Mouse (Mus musculus) testis, adult 2 months (tissue): ENCODE results near the gene Ptges3. TPM values are rescaled to one million over a fixed set of nuclear protein-coding genes. Genes with fewer than 3 reads are reported as not detected.
"Not testable (repeated sequence)": the region's sequence is repeated elsewhere in the genome, so short reads cannot be mapped to it uniquely, and the experiment has no call there.

Experiments used
- H3K27ac ChIP-seq: fragments of 200-500 bp; 2 replicates; pipeline ENCODE4 v1.5.1; 2012; ENCODE audit warnings: low read depth, low read length; ENCODE audit not compliant: control insufficient read depth, insufficient read depth
- H3K27me3 ChIP-seq: fragments of 200-500 bp; 2 replicates; pipeline ENCODE4 v1.6.1; 2012; ENCODE audit warnings: mild to moderate bottlenecking, low read length, moderate library complexity; ENCODE audit not compliant: control insufficient read depth, insufficient read depth
- H3K36me3 ChIP-seq: fragments of 200-500 bp; 2 replicates; pipeline ENCODE4 v1.6.1; 2012; ENCODE audit warnings: mild to moderate bottlenecking, low read length; ENCODE audit not compliant: control insufficient read depth, insufficient read depth
- H3K4me1 ChIP-seq: fragments of 200-500 bp; 2 replicates; pipeline ENCODE4 v1.6.1; 2012; ENCODE audit warnings: low read length; ENCODE audit not compliant: control insufficient read depth, insufficient read depth
- H3K4me3 ChIP-seq: fragments of 200-500 bp; 2 replicates; pipeline ENCODE4 v1.5.1; 2012; ENCODE audit warnings: low read depth, mild to moderate bottlenecking, low read length, moderate library complexity, mixed read lengths; ENCODE audit not compliant: control insufficient read depth
- CTCF ChIP-seq: fragments of 200-500 bp; IDR thresholded peaks from 2 replicates; pipeline ENCODE4 v1.5.1; 2012; ENCODE audit warnings: low read depth, mild to moderate bottlenecking, inconsistent platforms, low read length, moderate library complexity; ENCODE audit not compliant: control insufficient read depth, insufficient read depth, insufficient replicate concordance
- POLR2A ChIP-seq: fragments of 200-500 bp; IDR thresholded peaks from 2 replicates; pipeline ENCODE4 v1.6.1; 2012; ENCODE audit warnings: low read depth, mild to moderate bottlenecking, inconsistent platforms, low read length, moderate library complexity; ENCODE audit not compliant: control insufficient read depth
- polyA plus RNA-seq: library from polyadenylated mRNA; depleted of rRNA; stranded (reverse); fragments of >200 nt; gene quantifications from 2 replicates; pipeline ENCODE4 v1.2.3, GENCODE M21; 2012

Gene Ptges3
- polyA plus RNA-seq, 1 experiment: 41.6 TPM

DNA sequence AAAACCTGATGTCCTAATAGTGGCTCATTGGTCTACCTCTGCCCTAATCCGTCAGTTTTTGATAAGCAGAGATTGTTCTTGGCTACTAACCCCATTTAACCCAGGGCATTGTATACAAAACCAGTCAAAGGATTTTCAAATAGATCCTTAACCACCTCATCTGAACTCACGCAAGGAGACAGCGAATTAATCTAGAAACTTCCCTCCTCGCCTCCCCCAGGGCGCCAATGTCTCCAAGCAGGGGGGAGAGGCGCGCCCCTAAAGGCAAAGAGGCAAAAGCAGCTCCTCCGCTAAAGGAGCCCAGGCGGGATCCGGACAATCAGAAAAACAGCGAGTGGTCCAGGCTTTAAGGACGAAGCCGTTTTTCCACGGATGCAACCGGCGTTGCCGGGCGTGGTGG, 570 bp upstream of the Ptges3 start:
- Histone ChIP-seq H3K36me3 (peaks cover 4% of the 10 kb centered on the region), H3K27ac (peak overlapping the region; percentile 99), H3K4me3 (peak overlapping the region; percentile 100), H3K4me1 (peaks cover 3% of the 10 kb centered on the region), H3K27me3 (no peaks in the 10 kb centered on the region)
- TF ChIP-seq POLR2A (no peak), CTCF (no peak)

DNA sequence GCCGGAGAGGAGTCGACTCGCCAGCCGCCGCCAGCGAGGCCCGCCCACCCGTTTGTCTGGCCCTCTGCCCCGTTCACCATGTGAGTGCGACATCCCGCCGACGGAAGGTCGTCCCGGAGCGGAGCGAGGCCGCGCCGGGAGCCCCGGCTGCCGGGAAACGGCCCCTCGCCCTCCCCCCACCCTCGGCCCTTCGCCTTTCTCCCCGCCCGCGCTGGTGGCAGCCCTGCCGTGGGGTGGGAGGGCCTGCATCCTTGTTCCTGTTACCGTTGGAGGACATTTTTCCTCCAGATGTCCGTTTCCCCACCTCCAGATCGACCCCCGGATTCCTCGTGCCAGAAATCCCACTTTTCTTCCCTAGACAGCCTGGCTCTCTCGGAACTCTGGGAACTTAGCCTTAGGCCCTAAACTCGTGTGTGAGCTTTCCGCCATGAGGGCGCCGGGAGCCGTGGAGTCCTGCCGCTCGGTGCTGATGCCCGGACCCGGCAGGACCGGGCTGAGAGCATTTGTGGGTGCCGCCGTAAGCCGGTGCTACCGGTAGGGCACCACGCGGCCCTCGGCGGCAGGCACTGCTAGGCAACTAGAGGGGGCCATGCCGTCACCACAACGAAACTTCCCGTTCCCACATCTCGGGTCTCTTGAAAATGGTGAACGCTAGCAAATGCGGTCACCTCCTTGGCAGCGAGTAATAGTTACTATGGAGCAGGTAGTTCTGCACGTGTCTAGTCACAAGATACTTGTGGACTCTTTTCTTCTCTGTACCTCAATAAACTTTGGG, 640 bp downstream of the Ptges3 start:
- TF ChIP-seq CTCF (no peak), POLR2A (peak; percentile 16; the same call in 1 of the 2 replicates)
- Histone ChIP-seq H3K4me3 (peak overlapping the region; percentile 100), H3K27ac (peak overlapping the region; percentile 99), H3K27me3 (no peaks in the 10 kb centered on the region), H3K36me3 (peaks cover 4% of the 10 kb centered on the region), H3K4me1 (peaks cover 3% of the 10 kb centered on the region)

DNA sequence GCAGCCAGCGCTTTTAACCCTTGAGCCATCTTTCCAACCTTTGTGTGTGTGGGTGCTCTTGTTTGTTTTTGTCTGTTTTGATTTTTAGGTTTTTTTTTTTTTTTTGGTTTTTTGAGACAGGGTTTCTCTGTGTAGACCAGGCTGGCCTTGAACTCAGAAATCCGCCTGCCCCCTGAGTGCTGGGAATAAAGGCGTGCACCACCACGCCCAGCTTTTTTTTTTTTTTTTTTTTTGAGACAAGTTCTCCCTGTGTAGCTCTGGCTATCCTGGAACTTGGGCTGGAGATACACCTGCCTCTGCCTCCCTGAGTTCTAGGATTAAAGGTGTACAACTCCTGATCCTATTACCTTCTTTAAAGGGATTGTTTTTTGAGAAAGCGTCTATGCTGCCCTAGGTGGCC, 2.4 kb downstream of the Ptges3 start:
- H3K4me1 ChIP-seq: peaks cover 3% of the 10 kb centered on the region
- H3K4me3 ChIP-seq: peak overlapping the region; percentile 67
- TF ChIP-seq CTCF (no peak), POLR2A (no peak)
- peaks cover 4% of the 10 kb centered on the region for H3K36me3 ChIP-seq
- no peak overlapping the region for H3K27ac ChIP-seq
- no peaks in the 10 kb centered on the region for H3K27me3 ChIP-seq

DNA sequence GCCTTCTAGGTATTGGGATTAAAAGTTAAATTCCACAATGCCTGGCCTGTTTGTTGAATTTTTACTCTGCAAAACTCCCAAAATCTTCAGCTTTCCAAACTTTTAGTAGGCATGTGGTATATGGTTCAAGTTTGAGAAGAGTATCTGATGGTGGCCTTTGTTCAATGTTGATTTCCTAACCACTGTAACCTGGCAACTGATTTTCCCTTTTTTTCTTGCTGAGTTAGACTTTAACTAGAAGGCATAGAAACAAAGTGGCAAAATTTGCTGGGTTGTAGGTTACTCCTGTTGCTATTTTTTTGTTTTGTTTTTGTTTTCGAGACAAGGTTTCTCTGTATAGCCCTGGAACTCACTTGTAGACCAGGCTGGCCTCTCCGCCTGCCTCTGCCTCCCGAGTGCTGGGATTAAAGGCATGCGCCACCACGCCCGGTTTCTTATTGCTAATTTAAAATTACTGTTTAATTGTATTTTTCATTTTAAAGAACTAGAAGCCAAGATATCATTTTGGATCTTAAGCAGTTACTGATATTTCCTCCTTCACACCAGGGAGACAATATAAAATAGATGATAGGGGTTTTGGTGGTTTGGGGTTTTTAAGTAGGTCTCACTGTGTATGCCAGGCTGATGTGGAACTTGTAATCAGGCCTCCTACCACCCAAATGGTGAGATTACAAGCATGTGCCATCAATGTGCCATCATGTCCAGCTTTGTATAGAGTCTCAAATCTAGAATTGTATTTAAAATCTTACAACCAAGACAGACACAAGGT, 3.7 kb downstream of the Ptges3 start:
- Histone ChIP-seq H3K36me3 (peaks cover 4% of the 10 kb centered on the region), H3K4me1 (peaks cover 2% of the 10 kb centered on the region), H3K27me3 (no peaks in the 10 kb centered on the region), H3K27ac (no peak overlapping the region), H3K4me3 (no peak overlapping the region; the same call in 1 of the 2 replicates)
- TF ChIP-seq POLR2A (no peak), CTCF (no peak)

DNA sequence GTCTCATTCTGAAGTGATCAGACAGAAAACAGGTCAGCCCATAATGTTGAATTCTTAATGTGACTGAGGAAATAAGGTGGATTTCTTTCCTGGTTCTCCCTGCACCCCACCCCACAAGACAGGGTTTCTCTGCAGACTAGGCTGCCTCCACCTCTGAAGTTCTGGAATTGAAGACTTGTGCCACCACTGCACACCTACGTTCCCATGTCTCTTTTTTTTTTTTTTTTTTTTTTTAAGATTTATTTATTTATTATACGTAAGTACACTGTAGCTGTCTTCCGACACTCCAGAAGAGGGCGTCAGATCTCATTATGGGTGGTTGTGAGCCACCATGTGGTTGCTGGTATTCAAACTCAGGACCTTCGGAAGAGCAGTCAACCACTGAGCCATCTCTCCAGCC, 7.3 kb downstream of the Ptges3 start:
- Histone ChIP-seq H3K27ac (no peak overlapping the region), H3K27me3 (no peaks in the 10 kb centered on the region), H3K4me3 (no peak overlapping the region), H3K4me1 (no peaks in the 10 kb centered on the region; the same call in 1 of the 2 replicates), H3K36me3 (no peaks in the 10 kb centered on the region; the same call in 1 of the 2 replicates)
- no peak for TF ChIP-seq CTCF
- no peak for TF ChIP-seq POLR2A

DNA sequence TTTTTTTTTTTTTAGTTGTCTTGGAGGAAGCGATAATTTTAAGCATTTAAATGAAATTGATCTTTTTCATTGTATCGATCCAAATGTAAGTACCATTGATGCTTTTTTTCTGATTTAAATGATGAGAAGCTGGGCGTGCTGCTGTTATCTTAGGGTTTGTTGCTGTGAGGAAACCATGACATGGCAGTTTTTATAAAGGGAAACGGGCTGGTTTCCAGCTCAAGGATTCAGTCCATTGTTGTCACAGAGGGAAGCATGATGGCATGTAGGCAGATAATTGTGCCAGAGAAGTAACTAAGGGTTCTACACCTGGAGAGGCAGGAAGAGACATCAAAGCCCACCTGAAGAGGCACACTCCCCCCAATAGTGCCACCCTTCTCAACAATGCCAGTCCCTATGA, 10.4 kb downstream of the Ptges3 start:
- H3K4me3 ChIP-seq: no peak overlapping the region
- no peaks in the 10 kb centered on the region for H3K4me1 ChIP-seq
- H3K36me3 ChIP-seq: peaks cover 1% of the 10 kb centered on the region; the same call in 1 of the 2 replicates
- no peaks in the 10 kb centered on the region for H3K27me3 ChIP-seq
- H3K27ac ChIP-seq: no peak overlapping the region
- TF ChIP-seq CTCF (no peak), POLR2A (no peak)

DNA sequence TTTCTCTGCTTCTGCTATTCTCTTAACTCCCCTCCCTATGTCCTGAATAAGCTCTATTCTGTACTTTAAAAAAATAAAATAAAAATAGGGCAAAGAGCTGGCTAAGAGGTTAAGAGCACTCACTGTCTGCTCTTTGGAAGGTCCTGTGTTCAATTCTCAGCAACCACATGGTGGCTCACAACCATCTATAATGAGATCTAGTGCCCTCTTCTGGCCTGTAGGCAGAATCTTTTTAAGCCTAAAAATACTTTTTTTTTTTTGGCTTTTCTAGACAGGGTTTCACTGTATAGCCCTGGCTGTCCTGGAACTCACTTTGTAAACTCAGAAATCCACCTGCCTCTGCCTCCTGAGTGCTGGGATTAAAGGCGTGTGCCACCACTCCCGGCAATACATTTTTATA, 11.7 kb downstream of the Ptges3 start:
- not testable (repeated sequence) for H3K36me3 ChIP-seq, H3K27me3 ChIP-seq, H3K27ac ChIP-seq, H3K4me1 ChIP-seq, H3K4me3 ChIP-seq

DNA sequence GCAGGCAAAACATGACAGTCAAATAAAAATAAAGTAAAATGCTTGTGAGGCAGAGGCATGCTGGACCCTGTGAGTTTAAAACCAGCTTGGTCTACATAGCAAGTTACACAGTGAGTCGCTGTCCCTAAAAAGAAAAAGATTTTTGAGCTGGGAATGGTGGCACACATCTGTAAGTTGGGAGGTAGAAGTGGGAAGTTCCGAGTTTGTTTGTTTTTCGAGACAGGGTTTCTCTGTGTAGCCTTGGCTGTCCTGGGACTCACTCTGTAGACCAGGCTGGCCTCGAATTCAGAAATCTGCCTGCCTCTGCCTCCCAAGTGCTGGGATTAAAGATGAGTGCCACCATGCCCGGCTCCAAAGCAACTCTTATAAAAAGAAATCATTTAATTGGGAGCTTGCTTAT, 19.5 kb downstream of the Ptges3 start:
- not testable (repeated sequence) for H3K4me3 ChIP-seq, H3K4me1 ChIP-seq, H3K36me3 ChIP-seq, H3K27me3 ChIP-seq, H3K27ac ChIP-seq
